Mouse (Mus musculus) hindbrain, embryonic 10.5 days (tissue): Measurements from ENCODE around the gene Aloxe3. TPM values are rescaled to one million over a fixed set of nuclear protein-coding genes. Genes with fewer than 3 reads are reported as not detected.

Source experiments
- DNase-seq: peaks from one replicate; pipeline ENCODE4 v3.0.0-alpha.2; 2017; ENCODE audit warnings: low spot score
- H3K27ac ChIP-seq: fragments of 300-500 bp; sonication (generic); 2 replicates; pipeline ENCODE4 v1.5.1; 2016; ENCODE audit warnings: mild to moderate bottlenecking, moderate library complexity
- H3K27me3 ChIP-seq: fragments of 300-500 bp; sonication (generic); 2 replicates; pipeline ENCODE4 v1.6.1; 2016; ENCODE audit warnings: mild to moderate bottlenecking; ENCODE audit not compliant: poor library complexity, insufficient read depth, severe bottlenecking
- H3K36me3 ChIP-seq: fragments of 300-500 bp; sonication (generic); 2 replicates; pipeline ENCODE4 v1.6.1; 2016; ENCODE audit warnings: mild to moderate bottlenecking, moderate library complexity
- H3K4me1 ChIP-seq: fragments of 300-500 bp; sonication (generic); replicated peaks from 2 replicates; pipeline ENCODE4 v1.6.1; 2016; ENCODE audit warnings: mild to moderate bottlenecking
- H3K4me3 ChIP-seq: fragments of 300-500 bp; sonication (generic); 2 replicates; pipeline ENCODE4 v1.5.1; 2016; ENCODE audit warnings: mild to moderate bottlenecking, moderate library complexity
- H3K9me3 ChIP-seq: fragments of 300-500 bp; sonication (generic); 2 replicates; pipeline ENCODE4 v1.6.1; 2016; ENCODE audit warnings: mild to moderate bottlenecking, moderate library complexity
- WGBS: fragments of 180-500 bp; shearing (Covaris S2); methylation state at CpG from one replicate; pipeline ENCODE4 v1.1.7; 2016; 5-methylcytosine and 5-hydroxymethylcytosine counted together
- polyA plus RNA-seq: library from polyadenylated mRNA; unstranded; fragments of >200 nt; fragmentation: Nextera tagmentation; extraction: Ambion mirVana; gene quantifications from 2 replicates; pipeline ENCODE4 v1.2.1, GENCODE M21; 2016

The Aloxe3 gene
- polyA plus RNA-seq, 1 experiment from 2014 or later = 0.22 TPM

DNA sequence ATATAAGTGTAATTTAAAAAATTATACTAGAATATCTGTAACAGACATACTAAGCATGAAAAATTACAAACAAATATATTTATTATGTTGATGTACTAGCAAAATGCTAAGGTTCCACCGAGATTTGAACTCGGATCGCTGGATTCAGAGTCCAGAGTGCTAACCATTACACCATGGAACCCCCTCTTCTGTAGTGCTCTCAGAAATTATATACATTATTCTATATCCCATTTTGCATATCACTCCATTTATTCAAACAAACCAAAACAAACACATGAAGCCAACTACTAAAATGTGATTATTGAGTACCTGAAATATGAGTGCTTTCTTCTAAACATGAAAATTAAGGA lies 1.2 kb upstream of the Aloxe3 start:
- peak; percentile 62 for DNase-seq
- 0% methylated on average over 3 of the region's 3 CpGs for WGBS
- Histone ChIP-seq H3K36me3 (no peaks in the 10 kb centered on the region), H3K27me3 (peaks cover 53% of the 10 kb centered on the region), H3K9me3 (no peaks in the 10 kb centered on the region), H3K4me1 (peaks cover 51% of the 10 kb centered on the region), H3K27ac (no peak overlapping the region), H3K4me3 (peak overlapping the region; percentile 92)

GRCm38 (mm10) chr11:69125041-69125851 lies 450 bp upstream of the Aloxe3 start:
- H3K27me3 ChIP-seq = peaks cover 53% of the 10 kb centered on the region
- no peaks in the 10 kb centered on the region for H3K36me3 ChIP-seq
- peak overlapping the region; percentile 92 for H3K4me3 ChIP-seq
- peak overlapping the region; percentile 73 for H3K27ac ChIP-seq
- peak; percentile 82 for DNase-seq
- WGBS = under 1% methylated on average over 24 of the region's 24 CpGs
- H3K4me1 ChIP-seq = peaks cover 44% of the 10 kb centered on the region
- H3K9me3 ChIP-seq = no peaks in the 10 kb centered on the region

- Histone ChIP-seq H3K9me3 (no peaks in the 10 kb centered on the region), H3K4me3 (peak overlapping the region; percentile 92), H3K27ac (peak overlapping the region; percentile 43), H3K27me3 (peaks cover 44% of the 10 kb centered on the region), H3K36me3 (no peaks in the 10 kb centered on the region), H3K4me1 (peaks cover 35% of the 10 kb centered on the region)
- WGBS = 13% methylated on average over 20 of the region's 20 CpGs
- DNase-seq = peak; percentile 28
These were observed 416 bp downstream of the Aloxe3 start for GRCm38 (mm10) chr11:69125919-69126705.

DNA sequence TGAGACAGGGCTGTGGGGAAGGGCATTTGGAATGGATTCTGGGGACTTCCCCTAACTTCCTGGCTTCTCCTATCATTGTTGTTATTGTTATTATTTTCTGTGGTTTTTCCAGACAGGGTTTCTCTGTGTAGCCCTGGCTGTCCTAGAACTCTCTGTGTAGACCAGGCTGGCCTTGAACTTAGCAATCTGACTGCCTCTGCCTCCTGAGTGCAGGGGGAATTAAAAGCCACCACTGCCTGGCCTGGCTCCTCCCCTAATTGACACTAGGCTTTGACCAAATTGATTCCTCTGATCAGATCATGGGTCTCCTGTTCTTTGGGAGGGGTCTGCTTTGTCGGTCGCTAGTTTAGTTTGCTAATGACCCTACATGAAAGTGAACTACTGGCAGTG lies 1.0 kb downstream of the Aloxe3 start:
- DNase-seq = no peak
- H3K27me3 ChIP-seq = peaks cover 40% of the 10 kb centered on the region
- H3K27ac ChIP-seq = no peak overlapping the region
- H3K36me3 ChIP-seq = no peaks in the 10 kb centered on the region
- 54% methylated on average over 2 of the region's 2 CpGs for WGBS
- H3K4me3 ChIP-seq = peak overlapping the region; percentile 92
- H3K9me3 ChIP-seq = no peaks in the 10 kb centered on the region
- peaks cover 29% of the 10 kb centered on the region for H3K4me1 ChIP-seq

DNA sequence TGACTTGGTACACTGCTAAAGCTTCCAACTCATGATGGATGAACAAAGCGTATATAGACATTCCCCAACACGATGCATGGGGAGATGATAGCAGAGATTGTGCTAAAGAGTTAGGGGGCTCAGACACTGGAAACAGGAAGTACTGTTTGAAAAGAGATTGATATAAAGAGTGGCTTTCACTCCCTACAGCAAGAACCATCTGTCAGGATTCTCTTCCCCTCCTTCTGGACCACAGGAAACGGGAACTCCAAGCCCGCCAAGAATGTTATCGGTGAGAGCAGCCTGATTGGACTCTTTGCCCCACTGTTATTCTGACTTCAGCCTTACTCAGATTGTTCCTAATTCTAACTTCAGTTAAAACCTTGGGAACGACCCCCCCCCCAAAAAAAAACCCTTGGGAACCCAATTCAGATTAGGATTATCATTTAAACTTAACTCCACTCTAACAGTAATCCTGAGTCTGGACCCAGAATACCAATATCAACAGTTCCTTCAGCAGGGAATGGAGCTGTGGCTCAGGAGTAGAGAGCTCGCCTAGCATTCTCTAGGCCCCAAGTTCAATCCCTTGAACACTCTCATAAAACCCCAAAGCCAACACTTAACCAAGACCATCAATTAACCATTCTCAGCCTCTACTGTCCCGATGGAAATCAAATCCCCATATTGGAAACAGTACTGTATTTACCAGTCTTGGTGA lies 2.9 kb downstream of the Aloxe3 start:
- Histone ChIP-seq H3K27me3 (peaks cover 54% of the 10 kb centered on the region), H3K36me3 (no peaks in the 10 kb centered on the region)
- WGBS = 75% methylated on average over 8 of the region's 8 CpGs

GRCm38 (mm10) chr11:69133566-69133922 lies 7.8 kb downstream of the Aloxe3 start:
- peak overlapping the region; percentile 58 for H3K4me3 ChIP-seq
- 11% methylated on average over 5 of the region's 5 CpGs for WGBS
- no peaks in the 10 kb centered on the region for H3K36me3 ChIP-seq
- H3K27ac ChIP-seq = peak overlapping the region; percentile 70; the same call in 1 of the 2 replicates
- H3K9me3 ChIP-seq = no peaks in the 10 kb centered on the region
- no peak for DNase-seq
- peaks cover 17% of the 10 kb centered on the region for H3K4me1 ChIP-seq
- peaks cover 39% of the 10 kb centered on the region for H3K27me3 ChIP-seq

More for the DNA sequence above, 2.9 kb downstream of the Aloxe3 start:
- no peak for DNase-seq
- peaks cover 18% of the 10 kb centered on the region for H3K4me1 ChIP-seq
- no peak overlapping the region for H3K27ac ChIP-seq
- no peaks in the 10 kb centered on the region for H3K9me3 ChIP-seq
- H3K4me3 ChIP-seq = no peak overlapping the region

- peak; percentile 53 for DNase-seq
- Histone ChIP-seq H3K4me3 (peak overlapping the region; percentile 58), H3K27ac (peak overlapping the region; percentile 70), H3K9me3 (no peaks in the 10 kb centered on the region), H3K36me3 (no peaks in the 10 kb centered on the region), H3K4me1 (peaks cover 17% of the 10 kb centered on the region), H3K27me3 (peaks cover 39% of the 10 kb centered on the region)
- 2% methylated on average over 34 of the region's 34 CpGs for WGBS
These were observed 8.4 kb downstream of the Aloxe3 start for GRCm38 (mm10) chr11:69133923-69134621.

GRCm38 (mm10) chr11:69134622-69134968 lies 8.9 kb downstream of the Aloxe3 start:
- Histone ChIP-seq H3K4me1 (peaks cover 17% of the 10 kb centered on the region), H3K27me3 (peaks cover 35% of the 10 kb centered on the region), H3K4me3 (peak overlapping the region; percentile 58), H3K9me3 (no peaks in the 10 kb centered on the region), H3K36me3 (no peaks in the 10 kb centered on the region), H3K27ac (peak overlapping the region; percentile 70)
- no peak for DNase-seq
- 32% methylated on average over 8 of the region's 8 CpGs for WGBS

DNA sequence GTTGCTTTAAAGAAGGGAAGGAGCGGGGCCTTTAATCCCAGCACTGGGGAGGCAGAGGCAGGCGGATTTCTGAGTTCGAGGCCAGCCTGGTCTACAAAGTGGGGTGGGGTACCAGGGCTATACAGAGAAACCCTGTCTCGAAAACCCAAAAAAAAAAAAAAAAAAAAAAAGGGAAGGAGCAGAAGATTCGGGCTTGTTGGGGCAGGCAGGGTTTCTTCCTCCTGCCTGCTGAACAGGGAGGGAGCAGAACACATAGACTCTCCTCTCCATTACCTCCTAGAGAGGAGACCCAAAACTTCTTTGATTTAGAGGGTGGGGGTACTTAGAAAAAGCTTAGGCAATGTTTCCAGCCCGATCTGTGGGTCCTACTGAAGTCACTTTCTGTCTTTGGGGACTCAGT lies 9.7 kb downstream of the Aloxe3 start:
- H3K4me3 ChIP-seq = no peak overlapping the region
- peaks cover 29% of the 10 kb centered on the region for H3K27me3 ChIP-seq
- no peaks in the 10 kb centered on the region for H3K9me3 ChIP-seq
- no peaks in the 10 kb centered on the region for H3K36me3 ChIP-seq
- 79% methylated on average over 6 of the region's 6 CpGs for WGBS
- DNase-seq = no peak
- no peak overlapping the region for H3K27ac ChIP-seq
- H3K4me1 ChIP-seq = peaks cover 17% of the 10 kb centered on the region

GRCm38 (mm10) chr11:69147546-69147945 lies 21.9 kb downstream of the Aloxe3 start:
- 82% methylated on average over 7 of the region's 7 CpGs for WGBS
- Histone ChIP-seq H3K27me3 (peaks cover 19% of the 10 kb centered on the region; the same call in 1 of the 2 replicates), H3K27ac (no peak overlapping the region), H3K4me3 (no peak overlapping the region), H3K36me3 (no peaks in the 10 kb centered on the region), H3K4me1 (peaks cover 9% of the 10 kb centered on the region; the same call in 1 of the 2 replicates), H3K9me3 (no peaks in the 10 kb centered on the region)
- no peak for DNase-seq

DNA sequence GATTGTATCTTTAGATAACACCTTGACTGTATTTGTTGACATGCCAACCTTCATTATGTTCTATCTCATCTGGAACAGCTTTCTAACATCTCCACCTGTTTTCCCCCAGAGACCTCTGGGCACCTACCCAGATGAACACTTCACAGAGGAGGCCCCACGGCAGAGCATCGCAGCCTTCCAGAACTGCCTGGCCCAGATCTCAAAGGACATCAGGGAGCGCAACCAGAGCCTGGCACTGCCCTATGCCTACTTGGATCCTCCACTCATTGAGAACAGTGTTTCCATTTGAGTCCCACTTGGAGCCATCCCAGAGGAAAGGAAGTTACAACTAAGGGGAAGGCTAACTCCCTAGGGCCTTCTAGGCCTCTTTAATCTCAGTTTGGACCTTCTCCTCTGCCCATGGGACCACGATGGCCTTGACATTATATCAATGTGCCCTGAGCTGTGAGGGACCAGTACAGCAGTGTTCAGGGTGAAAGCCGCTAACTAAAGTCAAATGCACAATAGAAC lies 22.8 kb downstream of the Aloxe3 start:
- no peak overlapping the region for H3K4me3 ChIP-seq
- H3K27me3 ChIP-seq = peaks cover 22% of the 10 kb centered on the region; the same call in 1 of the 2 replicates
- no peaks in the 10 kb centered on the region for H3K9me3 ChIP-seq
- 95% methylated on average over 5 of the region's 5 CpGs for WGBS
- peaks cover 10% of the 10 kb centered on the region; the same call in 1 of the 2 replicates for H3K4me1 ChIP-seq
- H3K27ac ChIP-seq = no peak overlapping the region
- no peak for DNase-seq
- H3K36me3 ChIP-seq = no peaks in the 10 kb centered on the region

GRCm38 (mm10) chr11:69149728-69150127 lies 24.0 kb downstream of the Aloxe3 start:
- no peaks in the 10 kb centered on the region for H3K36me3 ChIP-seq
- H3K4me1 ChIP-seq = peaks cover 10% of the 10 kb centered on the region; the same call in 1 of the 2 replicates
- DNase-seq = no peak
- no peak overlapping the region for H3K27ac ChIP-seq
- H3K4me3 ChIP-seq = no peak overlapping the region
- no peaks in the 10 kb centered on the region for H3K9me3 ChIP-seq
- peaks cover 33% of the 10 kb centered on the region for H3K27me3 ChIP-seq
- 84% methylated on average over 6 of the region's 6 CpGs for WGBS
